Mouse (Mus musculus) midbrain, embryonic 14.5 days (tissue): Measurements from ENCODE around the gene Cd24a. TPM values are rescaled to one million over a fixed set of nuclear protein-coding genes. Genes with fewer than 3 reads are reported as not detected.

Source experiments
- ATAC-seq: fragments of 200-750 bp; cut with Nextera tagmentation; 2 replicates; pipeline ENCODE4 v1.8.0; 2017; ENCODE audit warnings: moderate number of reproducible peaks, moderate library complexity; ENCODE audit not compliant: low FRiP score, low TSS enrichment
- DNase-seq: peaks from one replicate; pipeline ENCODE4 v3.0.0-alpha.2; 2015
- H3K27ac ChIP-seq: fragments of 300-500 bp; sonication (generic); replicated peaks from 2 replicates; pipeline ENCODE4 v1.5.1; 2014; ENCODE audit warnings: mild to moderate bottlenecking, low read depth, low read length, moderate library complexity
- H3K27me3 ChIP-seq: fragments of 300-500 bp; sonication (generic); 2 replicates; pipeline ENCODE4 v1.6.1; 2014; ENCODE audit warnings: low read length, control low read depth, mixed read lengths; ENCODE audit not compliant: control insufficient read depth, insufficient read depth
- H3K36me3 ChIP-seq: fragments of 300-500 bp; sonication (generic); 2 replicates; pipeline ENCODE4 v1.6.1; 2014; ENCODE audit warnings: low read length, control low read depth; ENCODE audit not compliant: control insufficient read depth, insufficient read depth
- H3K4me1 ChIP-seq: fragments of 300-500 bp; sonication (generic); 2 replicates; pipeline ENCODE4 v1.6.1; 2014; ENCODE audit warnings: mild to moderate bottlenecking, antibody characterized with exemption, low read length, control low read depth; ENCODE audit not compliant: control insufficient read depth, insufficient read depth
- H3K4me2 ChIP-seq: fragments of 300-500 bp; sonication (generic); 2 replicates; pipeline ENCODE4 v1.6.1; 2014; ENCODE audit warnings: mild to moderate bottlenecking, low read length, moderate library complexity
- H3K4me3 ChIP-seq: fragments of 300-500 bp; sonication (generic); replicated peaks from 2 replicates; pipeline ENCODE4 v1.5.1; 2014; ENCODE audit warnings: low read depth, low read length
- H3K9ac ChIP-seq: fragments of 300-500 bp; sonication (generic); replicated peaks from 2 replicates; pipeline ENCODE4 v1.6.1; 2014; ENCODE audit warnings: mild to moderate bottlenecking, low read length, moderate library complexity
- H3K9me3 ChIP-seq: fragments of 300-500 bp; sonication (generic); 2 replicates; pipeline ENCODE4 v1.6.1; 2016; ENCODE audit warnings: low read length, control low read depth, mixed read lengths; ENCODE audit not compliant: control insufficient read depth
- WGBS: fragments of 180-500 bp; shearing (Covaris S2); extraction: QIAGEN DNeasy Blood & Tissue Kit; methylation state at CpG from one replicate; pipeline ENCODE4 v1.1.7; 2014; 5-methylcytosine and 5-hydroxymethylcytosine counted together
- polyA plus RNA-seq: library from polyadenylated mRNA; unstranded; fragments of >200 nt; fragmentation: Nextera tagmentation; extraction: Ambion mirVana; gene quantifications from 2 replicates; pipeline ENCODE4 v1.2.1, GENCODE M21; 2014

Gene Cd24a
- polyA plus RNA-seq: 1,113 and 1,163 TPM in 2 replicates

DNA sequence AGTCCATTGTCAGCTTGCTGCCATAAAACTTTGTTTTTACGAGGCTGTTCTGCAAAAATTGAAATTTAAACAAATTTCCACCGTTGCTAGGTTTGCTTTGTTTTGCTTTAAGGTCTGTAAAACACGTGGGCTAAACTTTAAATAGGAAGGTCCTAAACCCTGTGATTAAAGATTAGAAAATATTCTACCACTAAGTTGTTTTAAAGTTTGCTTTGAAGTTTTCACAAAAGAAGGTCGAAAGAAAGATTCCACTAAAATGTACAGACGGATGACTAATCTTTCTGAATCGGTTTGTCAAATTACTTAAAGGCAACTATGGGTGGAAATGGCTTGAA lies at the start of gene Cd24a:
Cd24a (plus strand) TSS at position 288 of the 335 bp plus-strand sequence.
- peak within 1 kb of the TSS; percentile 99 for H3K27ac ChIP-seq
- H3K4me2 ChIP-seq: peak within 1 kb of the TSS; percentile 84
- ATAC-seq (no peak), DNase-seq (no peak)
- peaks cover 3% of the 10 kb centered on the region; the same call in 1 of the 2 replicates for H3K27me3 ChIP-seq
- under 1% methylated on average over 6 of the region's 6 CpGs for WGBS
- H3K9ac ChIP-seq: peak within 1 kb of the TSS; percentile 98
- H3K9me3 ChIP-seq: no peaks in the 10 kb centered on the region
- H3K36me3 ChIP-seq: peaks cover 7% of the 10 kb centered on the region
- peak within 1 kb of the TSS; percentile 84 for H3K4me3 ChIP-seq
- peaks cover 21% of the 10 kb centered on the region for H3K4me1 ChIP-seq

GRCm38 (mm10) chr10:43534382-43534781 lies 43.7 kb upstream of the Cd24a start:
- H3K27ac ChIP-seq: no peak overlapping the region
- peaks cover 47% of the 10 kb centered on the region for H3K36me3 ChIP-seq
- 76% methylated on average over 1 of the region's 1 CpGs for WGBS
- no peaks in the 10 kb centered on the region for H3K9me3 ChIP-seq
- H3K4me2 ChIP-seq: no peak overlapping the region
- no peaks in the 10 kb centered on the region for H3K27me3 ChIP-seq
- no peak for ATAC-seq
- no peak for DNase-seq
- H3K4me3 ChIP-seq: no peak overlapping the region
- H3K4me1 ChIP-seq: peaks cover under 1% of the 10 kb centered on the region
- H3K9ac ChIP-seq: no peak overlapping the region

DNA sequence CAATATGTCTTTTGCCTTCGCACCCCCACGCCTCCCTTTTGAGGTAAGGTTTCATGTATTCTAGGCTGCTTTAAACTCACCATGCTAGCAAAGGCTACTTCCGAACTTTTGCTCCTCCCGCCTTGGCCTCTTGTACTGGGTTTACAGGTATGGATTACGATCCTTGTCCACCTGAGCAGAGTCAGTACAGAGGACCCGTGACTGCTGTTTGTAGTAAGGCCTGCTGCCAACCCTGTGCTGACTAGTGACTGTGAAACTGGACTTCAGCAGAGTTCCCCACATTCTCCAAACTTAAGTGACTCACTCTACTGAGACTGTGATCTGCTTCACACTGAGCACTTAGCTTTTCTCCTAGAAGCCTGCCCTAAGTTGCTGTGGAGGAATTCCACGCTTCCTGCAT lies 40.4 kb upstream of the Cd24a start:
- 97% methylated on average over 7 of the region's 7 CpGs for WGBS
- no peak overlapping the region for H3K27ac ChIP-seq
- ATAC-seq (no peak), DNase-seq (no peak)
- H3K9me3 ChIP-seq: no peaks in the 10 kb centered on the region
- H3K4me1 ChIP-seq: peaks cover 8% of the 10 kb centered on the region
- no peaks in the 10 kb centered on the region for H3K27me3 ChIP-seq
- H3K9ac ChIP-seq: no peak overlapping the region
- no peak overlapping the region for H3K4me3 ChIP-seq
- H3K4me2 ChIP-seq: no peak overlapping the region
- H3K36me3 ChIP-seq: peaks cover 16% of the 10 kb centered on the region; the same call in 1 of the 2 replicates

GRCm38 (mm10) chr10:43538831-43539230 lies 39.3 kb upstream of the Cd24a start:
- Histone ChIP-seq H3K4me1 (peaks cover 8% of the 10 kb centered on the region), H3K27ac (no peak overlapping the region), H3K27me3 (no peaks in the 10 kb centered on the region), H3K36me3 (0 out of 2 replicates have a peak, but pooled peaks cover 11% of the 10 kb centered on the region), H3K9me3 (no peaks in the 10 kb centered on the region), H3K4me2 (no peak overlapping the region), H3K4me3 (no peak overlapping the region), H3K9ac (no peak overlapping the region)
- ATAC-seq (no peak), DNase-seq (no peak)
- WGBS: 90% methylated on average over 5 of the region's 5 CpGs

DNA sequence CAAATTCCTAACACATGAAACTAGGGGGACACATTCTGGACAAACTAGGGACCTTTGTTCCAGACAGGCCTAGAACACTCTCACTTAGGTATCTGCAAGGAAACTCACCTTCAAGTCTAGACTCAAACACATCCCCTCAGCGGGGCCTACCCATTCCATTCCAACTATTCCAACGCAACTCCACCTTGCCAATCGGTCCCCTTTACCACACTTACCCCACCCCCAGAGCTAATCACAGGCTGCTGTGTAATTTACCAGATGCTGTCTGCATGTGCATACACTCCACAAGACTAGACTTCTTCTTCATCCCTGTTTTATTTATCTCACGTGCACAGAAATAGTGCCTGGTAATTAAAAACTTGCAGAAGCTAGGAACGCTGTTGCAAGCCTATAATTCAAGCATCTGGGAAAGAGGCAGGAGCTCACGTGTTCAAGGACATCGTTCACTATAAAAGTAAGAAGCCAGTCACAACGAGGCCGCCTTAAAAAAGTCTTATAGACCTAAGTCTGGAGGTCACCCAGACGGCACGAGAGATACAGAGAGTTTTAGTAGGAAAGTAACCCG lies 38.3 kb upstream of the Cd24a start:
- 25% methylated on average over 12 of the region's 12 CpGs for WGBS
- DNase-seq (no peak), ATAC-seq (no peak)

DNA sequence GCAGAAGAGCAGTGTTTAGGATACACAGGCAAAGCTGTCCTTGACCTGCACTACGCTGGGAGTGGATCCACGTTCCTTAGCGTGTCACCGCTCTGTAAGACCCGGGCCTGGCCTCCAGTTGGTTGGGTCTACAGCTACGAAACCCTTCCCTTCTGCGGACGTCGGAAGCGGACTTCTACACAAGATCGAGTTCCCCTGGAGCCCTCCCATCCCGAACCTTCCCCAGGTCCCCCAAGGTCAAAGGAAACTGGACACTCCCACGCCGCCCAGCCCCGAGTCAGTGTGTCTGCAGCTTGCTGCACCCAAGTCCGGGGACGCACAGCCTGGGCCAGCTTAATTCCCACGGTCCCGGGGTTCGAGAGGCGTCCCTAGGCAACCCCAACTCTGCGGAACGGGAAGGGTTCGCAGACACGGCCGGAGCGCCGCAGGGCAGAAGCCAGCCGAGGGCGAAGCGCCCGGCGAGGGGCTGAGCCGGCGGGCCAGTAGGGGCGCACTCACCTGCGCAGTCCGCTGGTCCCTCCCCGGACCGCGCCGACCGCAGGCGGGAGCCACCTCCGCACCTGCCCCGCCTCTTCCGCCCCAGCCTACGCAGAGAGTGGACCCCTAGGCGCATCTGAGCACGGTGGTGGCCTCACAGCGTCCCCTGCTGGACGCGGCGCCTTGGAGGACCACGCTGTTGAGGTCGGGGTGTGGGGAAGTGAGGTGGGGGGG lies 37.5 kb upstream of the Cd24a start, which contains the start of gene 1700021F05Rik:
1700021F05Rik (minus strand) TSS at position 553 of the 711 bp plus-strand sequence.
- Histone ChIP-seq H3K9me3 (no peaks in the 10 kb centered on the region), H3K36me3 (0 out of 2 replicates have a peak, but pooled peaks cover 7% of the 10 kb centered on the region), H3K9ac (peak within 1 kb of the TSS; percentile 84), H3K4me2 (peak within 1 kb of the TSS; percentile 58), H3K4me1 (peaks cover 8% of the 10 kb centered on the region), H3K4me3 (peak within 1 kb of the TSS; percentile 64), H3K27ac (peak within 1 kb of the TSS; percentile 46; the same call in 1 of the 2 replicates), H3K27me3 (no peaks in the 10 kb centered on the region)
- WGBS: 1% methylated on average over 56 of the region's 56 CpGs
- peak; percentile 96 for DNase-seq
- ATAC-seq: peak; percentile 98

More for the DNA sequence above, 38.3 kb upstream of the Cd24a start:
- H3K9ac ChIP-seq: peak overlapping the region; percentile 84
- H3K27ac ChIP-seq: peak overlapping the region; percentile 46; the same call in 1 of the 2 replicates
- peak overlapping the region; percentile 64 for H3K4me3 ChIP-seq
- H3K27me3 ChIP-seq: no peaks in the 10 kb centered on the region
- peak overlapping the region; percentile 58 for H3K4me2 ChIP-seq
- H3K4me1 ChIP-seq: peaks cover 8% of the 10 kb centered on the region
- H3K36me3 ChIP-seq: 0 out of 2 replicates have a peak, but pooled peaks cover 11% of the 10 kb centered on the region
- no peaks in the 10 kb centered on the region for H3K9me3 ChIP-seq

DNA sequence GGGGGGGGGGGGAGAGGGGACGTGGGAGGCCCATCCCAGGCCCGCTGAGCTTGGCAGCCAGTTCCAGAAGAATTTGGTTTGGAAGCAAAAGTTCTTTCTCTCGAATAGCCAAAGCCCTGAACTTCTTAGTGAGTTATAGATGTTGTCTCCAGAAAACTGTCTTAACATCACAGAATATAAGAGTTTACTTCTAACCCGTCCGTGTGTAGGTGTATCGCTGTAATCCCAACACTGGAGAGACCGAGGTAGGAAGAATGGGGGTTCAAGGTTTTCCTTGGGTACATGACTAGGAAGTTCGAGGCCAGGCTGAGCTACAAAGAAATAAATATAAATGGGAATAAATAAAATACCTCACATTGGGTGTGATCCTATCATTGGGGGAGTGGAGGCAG lies 36.9 kb upstream of the Cd24a start:
- Histone ChIP-seq H3K36me3 (0 out of 2 replicates have a peak, but pooled peaks cover 1% of the 10 kb centered on the region), H3K4me1 (peaks cover 8% of the 10 kb centered on the region), H3K4me3 (peak overlapping the region; percentile 64), H3K27me3 (no peaks in the 10 kb centered on the region), H3K9me3 (no peaks in the 10 kb centered on the region), H3K9ac (no peak overlapping the region), H3K27ac (no peak overlapping the region), H3K4me2 (peak overlapping the region; percentile 58)
- WGBS: 45% methylated on average over 8 of the region's 8 CpGs
- no peak for ATAC-seq
- DNase-seq: no peak

GRCm38 (mm10) chr10:43549411-43549810 lies 28.7 kb upstream of the Cd24a start:
- H3K27ac ChIP-seq: no peak overlapping the region
- DNase-seq (peak; percentile 7), ATAC-seq (no peak)
- H3K4me3 ChIP-seq: no peak overlapping the region
- no peak overlapping the region for H3K4me2 ChIP-seq
- H3K4me1 ChIP-seq: no peaks in the 10 kb centered on the region
- 64% methylated on average over 5 of the region's 5 CpGs for WGBS
- no peaks in the 10 kb centered on the region for H3K9me3 ChIP-seq
- H3K9ac ChIP-seq: no peak overlapping the region
- no peaks in the 10 kb centered on the region for H3K36me3 ChIP-seq
- H3K27me3 ChIP-seq: no peaks in the 10 kb centered on the region
